Mouse (Mus musculus) fat pad, adult 2 months (tissue): ENCODE results near the gene Htra2.

Experiments
- DNase-seq: peaks from one replicate; pipeline ENCODE4 v3.0.0-alpha.2; 2011; ENCODE audit warnings: low read depth, low spot score; ENCODE audit errors: extremely low read depth

Gene Htra2

DNA sequence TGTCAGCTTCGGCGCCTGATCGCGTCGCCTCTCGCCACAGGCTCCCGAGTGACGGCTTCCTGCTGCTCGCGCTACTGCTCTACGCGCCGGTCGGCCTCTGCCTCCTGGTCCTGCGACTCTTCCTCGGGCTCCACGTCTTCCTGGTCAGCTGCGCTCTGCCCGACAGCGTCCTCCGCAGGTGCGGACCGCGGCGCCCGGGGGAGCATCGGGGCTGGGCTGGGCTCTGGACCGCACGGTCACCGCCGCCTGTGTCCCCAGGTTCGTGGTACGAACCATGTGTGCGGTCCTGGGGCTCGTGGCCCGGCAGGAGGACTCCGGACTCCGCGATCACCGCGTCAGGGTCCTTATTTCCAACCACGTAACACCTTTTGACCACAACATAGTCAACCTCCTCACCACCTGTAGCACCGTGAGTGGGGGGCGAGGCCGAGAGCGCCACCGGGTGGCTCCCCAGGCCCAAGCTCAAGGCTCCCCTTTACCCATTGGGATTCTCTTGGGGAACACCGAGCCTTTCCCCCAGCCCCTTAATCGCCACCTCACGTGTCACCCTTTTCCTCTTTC is at the start of gene Htra2:
Gene Htra2, minus strand, starts transcription at position 403 of the 561 bp plus-strand sequence.
- no peak for DNase-seq

DNA sequence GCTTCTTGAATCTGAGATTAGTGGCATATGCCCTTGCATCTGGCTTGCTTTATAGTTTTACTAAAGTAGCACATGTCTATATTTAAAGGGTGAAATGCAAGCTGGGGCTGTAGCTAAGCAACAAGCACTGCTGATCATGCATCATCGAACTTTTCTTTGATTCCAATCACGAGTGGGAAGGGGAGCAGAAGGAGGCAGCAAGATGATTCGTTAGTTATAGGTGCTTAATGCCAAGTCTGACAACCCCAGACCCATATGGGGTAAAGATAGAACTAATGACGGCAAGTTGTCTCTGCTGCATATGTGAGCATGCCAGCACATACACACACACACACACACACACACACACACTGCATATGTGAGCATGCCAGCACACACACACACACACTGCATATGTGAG is 49.1 kb upstream of the Htra2 start:
- no peak for DNase-seq

DNA sequence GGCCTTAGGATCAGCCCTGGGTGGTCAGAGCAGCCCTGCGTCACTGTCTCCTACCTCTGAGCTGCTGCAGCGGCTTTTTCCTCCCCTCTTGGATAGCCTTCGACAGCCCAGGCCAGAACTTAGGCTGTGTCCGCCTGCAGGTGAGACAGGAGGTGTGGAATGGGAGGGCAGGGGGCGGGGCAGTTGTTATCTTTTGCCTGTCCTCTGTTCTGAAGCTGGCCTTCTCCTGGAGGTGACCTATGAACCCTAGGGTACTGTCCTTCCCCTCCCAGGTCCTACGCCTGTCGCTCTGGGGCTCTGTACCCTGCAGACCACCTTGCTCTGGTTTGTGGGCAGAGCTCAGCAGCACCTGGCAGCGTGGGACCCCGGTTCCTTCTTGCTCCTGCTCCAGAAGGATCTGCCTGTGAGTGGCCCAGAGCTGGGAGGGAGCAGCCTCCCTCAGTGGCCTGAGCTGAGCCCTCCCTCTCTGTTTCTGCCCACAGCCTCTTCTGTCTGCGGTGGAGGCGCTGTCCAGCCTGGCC is 48.1 kb upstream of the Htra2 start:
- no peak for DNase-seq

DNA sequence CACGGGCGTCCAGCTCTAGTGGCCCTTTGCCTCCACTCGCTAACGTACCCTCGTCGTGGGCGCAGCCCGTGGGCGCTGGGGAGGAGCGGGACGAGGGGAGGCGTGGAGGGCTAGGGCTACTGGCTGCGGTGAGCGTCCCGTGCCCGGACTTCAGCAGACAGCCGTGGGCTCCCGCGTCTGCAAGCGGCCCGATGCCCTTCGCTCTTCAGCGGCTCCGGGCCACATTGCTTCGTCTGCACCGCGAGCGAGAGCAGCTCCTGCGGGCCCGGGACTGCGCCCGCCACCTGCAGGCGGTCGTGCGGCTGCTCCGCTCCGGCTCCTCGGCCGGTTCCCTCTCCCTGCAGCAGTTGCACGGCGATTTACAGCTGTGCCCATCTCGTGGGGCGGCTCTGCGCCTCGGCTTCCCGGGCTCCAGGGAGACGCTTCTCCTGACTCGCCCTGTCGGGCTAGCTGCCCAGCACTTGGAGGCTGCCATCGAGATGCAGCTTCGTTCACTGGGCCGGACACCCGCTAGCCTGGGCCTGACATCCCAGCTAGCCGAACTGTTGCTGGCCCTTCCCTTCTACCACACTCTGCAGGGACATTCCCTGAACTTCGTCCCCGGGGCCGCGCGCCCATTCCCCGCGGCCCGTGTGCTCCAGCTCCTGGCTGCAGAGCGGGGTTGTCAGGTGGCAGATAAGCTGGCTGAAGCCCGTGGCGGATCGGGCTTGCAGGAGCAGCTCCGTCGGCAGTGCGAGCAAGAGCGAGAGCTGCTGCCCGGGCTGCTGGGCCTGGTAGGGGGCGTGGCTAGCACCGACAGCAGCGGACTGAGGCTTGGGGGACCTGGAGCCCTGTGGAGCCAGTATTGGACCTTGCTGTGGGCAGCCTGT is 46.8 kb upstream of the Htra2 start:
- no peak for DNase-seq

DNA sequence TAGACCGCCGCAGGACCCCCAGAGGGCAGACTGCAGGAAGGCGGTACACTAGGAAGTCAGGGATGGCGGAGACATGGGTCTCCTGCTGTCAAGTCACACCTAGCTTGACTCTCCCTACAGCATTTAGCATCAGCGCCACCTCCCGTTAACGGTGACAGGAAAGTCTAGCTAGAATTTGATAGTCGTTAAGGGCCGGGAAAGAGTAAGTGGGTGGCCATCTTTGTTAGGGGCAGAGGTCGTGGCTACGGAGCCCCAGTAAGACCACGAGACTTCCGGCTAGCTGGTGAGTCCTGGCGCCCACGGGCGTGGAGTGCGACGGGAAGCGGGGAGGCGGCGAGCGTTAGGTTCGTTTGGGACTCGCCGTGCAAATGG is 46.2 kb upstream of the Htra2 start, which contains the start of the genes Ccdc142 and Gm42688:
Gene Ccdc142, plus strand, starts transcription at position 286 of the 372 bp plus-strand sequence.
Gene Gm42688, plus strand, starts transcription at position 302 of the 372 bp plus-strand sequence.
- DNase-seq: peak; percentile 50

DNA sequence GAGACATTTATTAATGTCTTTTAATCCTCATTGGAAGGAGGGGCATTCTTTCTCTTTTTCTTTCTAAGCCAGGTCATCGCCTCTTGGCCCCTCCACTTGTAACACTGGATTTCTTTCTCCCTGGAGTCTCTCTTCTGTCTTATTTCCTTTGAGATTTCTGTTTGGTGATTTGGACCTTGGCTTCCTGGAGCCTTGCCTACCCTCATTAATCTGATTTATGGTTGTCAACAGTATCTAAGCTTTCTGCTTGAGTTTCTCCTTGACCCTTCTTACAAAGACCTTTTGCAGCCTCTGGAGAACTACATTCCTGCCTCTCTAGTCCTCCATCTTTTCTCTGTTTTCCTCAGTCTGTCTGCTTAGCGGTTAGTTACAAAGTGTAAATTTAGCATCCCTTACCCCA is 43.3 kb upstream of the Htra2 start:
- DNase-seq: no peak

DNA sequence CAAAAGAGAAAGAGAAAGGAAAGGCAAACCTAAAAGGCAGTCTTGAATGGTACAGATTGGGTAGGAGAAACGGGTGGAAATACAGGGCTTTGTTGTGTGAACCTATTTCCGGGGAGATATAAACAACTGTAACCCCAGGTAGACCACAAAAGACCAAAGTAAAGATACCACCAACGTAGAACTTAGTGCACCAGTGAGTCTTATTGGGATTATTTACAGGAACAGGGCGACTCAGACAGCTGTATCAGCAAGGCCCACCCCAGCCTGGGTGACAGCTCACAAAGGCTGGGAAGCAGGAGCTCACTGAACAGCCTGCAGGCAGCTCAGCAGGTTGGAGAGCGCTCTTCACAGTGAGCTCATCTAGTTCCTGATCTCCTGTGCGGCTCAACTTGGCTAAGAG is 40.9 kb upstream of the Htra2 start:
- no peak for DNase-seq

DNA sequence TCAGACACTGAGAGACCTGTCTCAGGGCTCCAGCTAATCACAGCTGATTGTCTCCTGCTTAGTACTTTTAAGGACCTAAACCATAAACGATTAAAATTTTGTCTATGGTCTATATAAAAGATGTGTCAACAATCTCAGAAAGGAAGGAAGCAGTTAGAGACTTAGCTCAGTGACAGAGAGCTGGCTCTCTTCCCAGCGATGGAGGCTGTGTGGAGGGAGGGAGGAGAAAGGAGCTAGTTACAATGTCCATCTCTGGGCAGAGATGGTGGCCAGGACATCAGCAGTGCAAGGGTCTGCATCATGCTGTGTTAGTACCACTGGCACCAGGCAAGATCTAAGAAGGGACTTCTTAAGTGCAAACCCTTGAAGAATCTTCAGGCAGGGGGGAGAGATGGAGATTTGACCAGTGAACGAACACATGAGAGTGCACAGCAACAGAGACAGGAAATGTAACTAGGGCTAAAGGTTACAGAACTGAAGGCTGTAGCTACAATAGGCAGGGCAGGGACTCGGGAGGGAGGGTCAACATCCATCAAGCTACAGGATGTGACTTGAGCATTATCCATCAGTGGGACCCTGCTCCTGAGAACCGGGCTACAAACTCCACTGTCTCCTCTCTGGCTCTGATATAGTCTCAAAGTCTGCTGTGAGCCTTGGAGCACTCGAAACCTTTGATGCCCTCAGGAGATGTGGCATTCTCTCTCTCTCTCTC is 37.5 kb upstream of the Htra2 start:
- no peak for DNase-seq

DNA sequence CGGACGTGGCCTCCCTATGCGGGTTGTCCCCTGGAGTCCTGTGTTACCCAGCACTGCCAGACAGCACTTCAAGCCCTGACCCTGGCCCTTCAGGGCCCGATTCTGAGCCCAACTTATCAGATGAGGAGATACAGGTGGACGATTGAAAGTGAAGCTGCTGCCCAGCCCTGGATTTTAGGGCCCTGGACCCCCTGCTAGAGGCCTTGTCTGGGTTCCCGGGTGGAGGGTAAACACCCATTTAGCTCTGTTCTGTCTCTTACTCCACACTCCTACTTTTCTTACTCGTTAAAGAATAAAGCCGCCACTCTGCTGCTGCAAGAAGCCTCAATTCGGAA is 32.8 kb upstream of the Htra2 start:
- no peak for DNase-seq

DNA sequence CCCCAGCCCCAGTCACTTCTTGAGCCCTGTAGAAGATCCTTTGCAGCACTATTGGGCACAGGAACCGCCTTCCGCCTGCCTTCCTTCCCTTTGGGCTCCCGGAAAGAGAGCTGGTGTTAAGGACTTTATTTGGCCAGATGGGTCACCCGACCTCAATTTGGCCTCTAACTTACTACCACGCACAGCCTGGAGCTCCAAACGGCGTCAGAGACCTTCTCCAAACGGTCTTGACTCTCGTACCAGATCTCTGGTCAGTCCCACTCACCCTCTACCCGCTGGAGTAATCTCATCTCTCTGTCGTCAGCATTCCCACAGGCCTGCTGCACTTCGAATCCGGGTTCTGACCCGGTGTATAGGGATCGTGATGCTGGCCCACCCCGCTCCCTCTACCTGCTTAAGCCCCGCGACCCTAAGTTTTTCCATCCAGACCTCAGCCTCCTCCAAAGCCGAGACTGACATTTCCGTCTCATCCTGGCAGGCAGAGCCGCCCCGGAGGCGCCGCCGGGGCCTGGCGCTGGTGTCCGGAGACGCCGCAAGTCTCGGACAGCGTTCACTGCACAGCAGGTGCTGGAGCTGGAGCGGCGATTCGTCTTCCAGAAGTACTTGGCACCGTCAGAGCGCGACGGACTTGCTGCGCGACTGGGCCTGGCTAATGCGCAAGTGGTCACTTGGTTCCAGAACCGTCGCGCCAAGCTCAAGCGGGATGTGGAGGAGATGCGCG is 32.3 kb upstream of the Htra2 start:
- DNase-seq: no peak

DNA sequence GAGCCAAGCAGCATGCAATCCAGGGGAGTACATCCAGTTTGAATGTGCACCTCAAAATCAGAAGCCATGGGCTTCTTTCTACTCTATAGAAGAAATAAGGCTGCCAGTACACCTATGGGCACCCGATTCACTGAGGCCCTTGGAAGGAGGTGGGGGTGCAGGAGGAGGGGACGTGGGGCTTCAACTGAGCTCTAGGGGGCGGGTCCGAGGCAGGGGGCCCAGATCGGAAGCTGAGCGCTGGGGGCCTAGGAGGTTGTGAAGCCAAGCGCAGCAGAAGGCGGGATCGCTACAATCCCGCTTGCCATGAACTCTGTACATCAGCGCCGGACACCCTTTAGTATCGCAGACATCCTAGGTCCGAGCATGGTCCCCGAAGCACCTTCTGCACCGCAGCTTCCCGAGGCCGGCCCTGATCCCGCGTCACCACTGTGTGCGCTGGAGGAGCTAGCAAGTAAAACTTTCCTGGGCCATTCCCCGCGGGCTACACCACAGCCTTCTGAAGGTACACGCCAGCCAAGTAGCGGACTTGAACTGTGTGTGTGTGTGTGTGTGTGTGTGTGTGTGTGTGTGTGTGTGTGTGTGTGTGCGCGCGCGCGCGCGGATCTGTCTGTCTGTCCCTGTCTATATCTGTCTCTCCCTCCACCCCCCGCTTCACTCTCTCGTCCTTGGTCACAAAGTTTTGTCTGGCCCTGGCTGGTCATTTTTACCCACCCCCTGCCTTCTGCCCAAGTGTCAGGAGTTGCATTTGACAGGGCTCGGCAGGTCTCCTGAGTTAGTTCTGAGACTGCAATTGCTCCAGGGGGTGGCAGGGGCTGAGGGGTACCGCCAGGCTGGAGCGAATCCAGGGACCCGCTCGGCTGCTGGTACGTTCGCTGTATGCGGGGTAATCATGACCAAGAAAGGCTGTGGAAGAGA is 31.3 kb upstream of the Htra2 start, which contains the start of gene Lbx2:
Gene Lbx2, plus strand, starts transcription at position 247 of the 915 bp plus-strand sequence.
- DNase-seq: no peak

DNA sequence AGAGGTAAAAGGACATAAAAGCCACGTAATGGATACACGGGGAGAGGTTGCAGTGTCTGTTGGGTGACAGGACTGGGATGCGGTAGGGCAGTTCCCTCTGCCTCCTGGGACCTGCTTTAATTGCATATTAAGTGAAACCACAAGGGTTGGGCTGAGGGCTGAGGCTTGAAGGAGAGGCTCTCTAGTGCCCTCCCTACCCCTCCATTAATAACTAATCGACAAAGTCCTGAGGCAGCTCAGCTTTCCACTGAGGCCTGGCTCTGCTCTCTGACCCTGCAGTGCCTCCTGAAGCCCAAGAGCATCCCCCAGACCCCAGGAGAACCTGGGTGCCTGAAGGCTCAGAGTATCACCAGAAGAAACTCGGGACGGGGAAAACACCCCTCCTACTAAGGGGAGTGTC is 29.4 kb upstream of the Htra2 start:
- DNase-seq: no peak

DNA sequence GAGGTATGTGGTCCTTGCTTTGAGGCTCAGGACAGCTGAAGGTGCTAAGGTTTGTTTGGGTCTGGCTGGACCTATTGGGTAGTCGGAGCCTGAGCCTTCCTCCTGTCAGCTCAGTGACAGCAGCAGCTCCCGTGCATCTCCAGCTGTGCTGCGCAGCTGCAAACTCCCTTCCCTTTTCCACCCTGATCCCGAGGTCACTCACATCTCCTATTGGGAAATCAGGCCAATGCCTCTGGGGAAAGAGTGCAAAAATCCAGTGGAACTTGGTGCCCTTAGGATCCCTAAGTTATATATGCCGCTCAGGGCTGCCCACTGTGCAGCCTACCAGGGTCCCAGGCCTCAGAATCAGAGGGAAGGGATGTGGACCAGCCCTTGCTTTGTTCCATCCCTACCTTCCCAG is 28.4 kb upstream of the Htra2 start:
- no peak for DNase-seq

DNA sequence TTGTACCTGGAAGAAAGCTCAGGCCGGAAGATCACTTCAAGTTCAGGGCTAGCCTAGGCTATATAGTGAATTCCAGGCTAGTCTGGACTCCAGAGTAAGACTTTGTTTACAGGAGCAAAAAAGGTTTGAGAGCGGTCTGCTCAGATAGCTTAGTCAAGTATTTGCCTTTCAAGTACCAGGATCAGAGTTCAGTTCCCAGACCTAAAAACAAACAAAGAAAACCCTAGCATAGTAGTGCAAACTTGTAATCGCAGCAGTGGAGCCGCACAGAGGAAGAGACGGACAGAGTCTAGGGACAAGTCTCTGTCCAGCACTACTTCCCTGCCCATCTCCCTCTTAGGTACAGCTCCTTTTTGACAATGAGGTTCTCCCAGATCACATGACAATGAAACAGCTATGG is 25.1 kb upstream of the Htra2 start:
- DNase-seq: no peak

DNA sequence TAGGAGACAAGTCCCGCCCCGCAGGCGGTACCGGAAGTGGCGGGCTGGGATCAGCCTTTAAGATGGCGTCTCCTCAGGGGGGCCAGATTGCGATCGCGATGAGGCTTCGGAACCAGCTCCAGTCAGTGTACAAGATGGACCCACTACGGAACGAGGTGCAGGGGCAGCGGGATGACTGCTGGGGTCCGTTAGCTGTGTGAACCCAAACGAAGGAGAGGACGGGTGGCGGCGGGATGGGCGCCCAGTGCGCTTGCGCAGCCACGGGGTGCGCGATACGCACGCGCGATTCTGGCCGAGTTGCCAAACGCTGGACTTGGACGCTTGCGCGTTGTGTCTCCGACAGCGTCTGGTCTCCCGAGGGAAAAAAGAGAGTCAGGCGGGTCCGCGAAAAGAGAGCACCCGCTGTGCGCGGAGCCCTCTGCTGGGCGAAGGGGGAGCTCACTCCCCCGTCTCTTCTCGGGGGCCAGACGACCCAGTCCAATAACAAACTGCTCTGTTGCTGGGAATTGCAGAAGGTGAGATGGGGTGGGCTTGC is 23.3 kb upstream of the Htra2 start:
- DNase-seq: no peak

DNA sequence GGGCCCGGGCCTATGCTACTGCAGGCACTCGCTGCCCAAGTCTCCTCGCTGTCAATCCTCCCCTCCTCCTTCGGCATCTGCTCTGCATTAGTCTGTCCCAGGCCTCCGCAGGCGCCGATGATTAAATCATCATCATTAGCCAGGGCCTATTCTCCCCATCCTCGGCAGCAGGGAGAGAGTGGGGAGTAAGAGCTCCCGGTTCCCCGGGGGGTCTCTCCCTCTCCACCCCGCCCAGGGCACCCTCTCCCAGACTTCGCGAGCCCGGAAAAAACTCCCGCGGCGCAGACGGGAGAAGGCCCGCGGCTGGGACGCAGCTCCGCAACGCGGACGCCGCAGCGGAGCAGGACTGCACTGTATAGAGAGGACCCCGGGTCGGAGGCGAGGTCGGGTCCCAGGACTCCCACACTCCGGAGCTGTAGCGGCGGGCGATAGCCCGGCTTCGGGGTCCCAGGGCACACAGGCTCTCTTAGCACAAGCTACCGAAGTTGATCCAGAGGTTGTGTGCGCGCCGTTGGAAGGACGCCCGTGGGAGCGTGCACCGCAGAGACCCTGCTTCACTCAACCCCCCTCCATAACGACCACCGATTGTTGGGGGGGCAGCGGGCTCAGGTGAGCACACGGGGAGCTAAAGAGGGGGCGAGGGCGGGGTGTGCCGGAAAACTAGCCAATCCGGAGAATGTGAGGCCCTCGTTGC is 22.7 kb upstream of the Htra2 start, which contains the start of gene Pcgf1:
Gene Pcgf1, plus strand, starts transcription at position 240 of the 694 bp plus-strand sequence.
- DNase-seq: no peak

DNA sequence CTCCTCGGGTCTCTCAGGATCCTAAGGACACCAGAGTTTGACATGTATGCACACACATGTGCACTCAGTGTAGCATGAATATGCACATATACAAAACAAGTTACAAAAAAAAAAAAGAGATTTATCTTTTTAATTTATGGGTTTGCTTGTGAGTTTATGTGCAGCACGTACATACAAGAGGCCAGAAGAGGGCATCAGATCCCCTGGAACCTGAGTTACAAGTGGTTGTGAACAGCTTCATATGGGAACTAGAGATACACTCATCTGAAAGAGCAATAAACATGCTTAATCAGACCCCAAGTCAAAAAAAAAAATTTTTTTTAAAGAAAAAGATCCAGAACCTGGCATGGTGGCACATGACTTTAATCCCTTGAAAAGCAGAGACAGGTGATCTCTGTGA is 19.9 kb upstream of the Htra2 start:
- no peak for DNase-seq

DNA sequence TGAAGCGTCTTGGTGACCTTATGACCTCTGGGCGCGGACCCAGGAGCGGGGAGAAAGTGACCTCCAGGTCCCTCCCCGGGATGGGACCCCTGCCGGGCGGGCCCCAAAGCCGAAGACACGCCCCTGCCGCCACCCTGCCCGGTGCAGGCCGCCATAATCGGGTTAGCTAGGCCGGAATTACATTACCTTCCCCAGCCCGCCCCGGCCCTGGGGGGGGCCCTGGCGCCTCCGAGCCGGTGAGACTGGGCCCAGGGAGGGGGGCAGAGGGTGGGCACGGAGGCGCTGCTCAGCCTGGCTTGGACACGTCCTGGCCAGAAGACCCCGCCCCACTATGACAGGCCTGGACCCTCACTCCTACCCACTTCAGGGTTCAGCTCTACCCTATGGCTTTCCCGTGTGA is 16.1 kb upstream of the Htra2 start:
- no peak for DNase-seq
